Mouse (Mus musculus) ES-Bruce4 (cell line): ENCODE data around the gene H2-T22.

ENCODE experiments used
- CTCF ChIP-seq: IDR thresholded peaks from one replicate; pipeline ENCODE4 v1.8.1; 2011; ENCODE audit warnings: low read depth, low read length
- POLR2A ChIP-seq: IDR thresholded peaks from one replicate; pipeline ENCODE4 v1.8.1; 2011; ENCODE audit warnings: low read length; ENCODE audit not compliant: insufficient read depth

- no peak for TF ChIP-seq CTCF
- no peak for TF ChIP-seq POLR2A
Observed at GRCm38 (mm10) chr17:36000349-36000748, 42.2 kb downstream of the H2-T22 start.
